Mouse (Mus musculus): ENCODE data around the gene Cdkn2b.

GRCm38 (mm10) chr4:89274006-89274405 is 36.8 kb downstream of the Cdkn2b start:
- no peak for TF ChIP-seq GATA1 (IDR thresholded peaks at IDR 0.05; ENCODE audit: borderline replicate concordance, low read length)
- no peak for TF ChIP-seq FLI1 (IDR thresholded peaks at IDR 0.05; ENCODE audit: low read length)

Measured in megakaryocyte, embryonic 14.5 days (primary cell).